ENCODE assay signal across 9 mouse cellular contexts in the genomic region with DNA sequence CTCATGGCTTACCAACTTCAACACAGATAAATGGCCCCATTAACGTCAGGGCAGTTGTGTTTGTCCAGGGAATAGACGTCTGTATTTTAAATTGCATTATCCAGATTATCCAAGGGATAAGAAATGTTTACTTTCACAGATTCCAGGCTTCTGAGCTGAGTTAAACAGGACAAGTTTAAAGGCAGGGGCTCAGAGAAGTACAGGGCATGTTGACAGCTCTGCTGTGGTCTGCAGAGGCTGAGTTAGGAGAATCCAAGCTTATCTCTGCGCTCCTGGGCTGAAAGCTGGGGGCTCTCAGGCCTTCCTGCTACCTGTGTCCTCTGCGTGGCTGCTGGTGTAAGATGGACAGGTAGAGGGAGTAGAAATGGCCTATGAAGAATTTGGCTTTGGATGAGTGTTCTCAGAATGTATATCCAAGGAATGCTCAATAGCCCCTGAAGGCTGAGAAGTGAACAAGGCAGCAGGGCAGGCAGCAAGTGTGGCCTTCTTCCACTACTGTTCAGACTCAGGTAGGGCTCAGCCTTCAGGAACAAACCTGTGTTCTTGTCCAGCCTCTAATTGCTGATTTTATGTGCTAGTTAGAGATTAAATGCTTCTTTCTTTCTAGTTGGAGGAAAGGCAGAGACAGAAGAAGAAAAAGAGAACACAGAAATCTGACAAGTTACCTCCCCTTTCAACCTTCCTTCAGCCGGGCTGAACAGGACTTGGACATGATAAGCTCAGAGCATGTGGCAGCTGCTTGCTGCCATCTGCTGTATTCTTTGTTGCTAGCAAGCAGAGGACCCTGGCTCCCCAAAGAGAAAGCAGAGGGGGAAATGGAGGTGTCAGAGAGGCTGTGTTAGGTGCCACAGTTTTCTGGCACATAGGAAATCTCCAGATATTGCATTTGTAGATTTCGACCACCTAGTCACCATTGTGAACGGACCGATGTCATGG.
DNase-seq lines count a peak whose midpoint lies in the region; ATAC-seq and TF ChIP-seq lines count a peak whose summit lies in the region.
"Had no signal": no experiment of that assay in that cellular context is flagged by ENCODE, and none has a peak within 500 bp of the region (broad histone marks: within the 10 kb centered on the region; RNA-seq: fewer than 3 reads in every experiment).

No protein-coding gene starts in this region.

- intact Hi-C loops in heart, postnatal 10 days (cut with DNase I): loop anchor here (1.0 kb wide), 1 partner anchor 404 kb away; no protein-coding TSS in a partner anchor

- TF ChIP-seq CTCF in cortical plate, adult 2 months (IDR thresholded peaks at IDR 0.05; ENCODE audit: extremely low read depth, insufficient read depth, low read length): peak; percentile 81

- no peak for TF ChIP-seq POLR2A in cortical plate, adult 2 months (IDR thresholded peaks at IDR 0.05; ENCODE audit: extremely low read depth, insufficient read depth, low read length)

- H3K36me3 ChIP-seq in heart, embryonic 11.5 days (ENCODE audit: control insufficient read depth, insufficient read depth, low read length): no peaks in the 10 kb centered on the region
- no peaks in the 10 kb centered on the region for H3K36me3 ChIP-seq in hindbrain, embryonic 15.5 days
- H3K36me3 ChIP-seq in midbrain, embryonic 10.5 days: no peaks in the 10 kb centered on the region
- H3K36me3 ChIP-seq in stomach, embryonic 15.5 days: no peaks in the 10 kb centered on the region
- H3K36me3 ChIP-seq: heart, embryonic 13.5 days had no signal

- no peak overlapping the region for H3K4me3 ChIP-seq in heart, embryonic 11.5 days (ENCODE audit: low read depth, low read length)
- no peak overlapping the region for H3K4me3 ChIP-seq in cortical plate, adult 2 months (ENCODE audit: insufficient read depth, low read length)
- no peak overlapping the region for H3K4me3 ChIP-seq in hindbrain, embryonic 15.5 days
- H3K4me3 ChIP-seq in midbrain, embryonic 10.5 days: no peak overlapping the region
- H3K4me3 ChIP-seq in stomach, embryonic 15.5 days (replicated peaks): no peak overlapping the region
- H3K4me3 ChIP-seq: heart, embryonic 13.5 days had no signal

- H3K27me3 ChIP-seq in heart, embryonic 11.5 days (ENCODE audit: control insufficient read depth, insufficient read depth, low read length): no peaks in the 10 kb centered on the region
- no peaks in the 10 kb centered on the region for H3K27me3 ChIP-seq in hindbrain, embryonic 15.5 days
- no peaks in the 10 kb centered on the region for H3K27me3 ChIP-seq in midbrain, embryonic 10.5 days (ENCODE audit: low read depth, poor library complexity, severe bottlenecking)
- H3K27me3 ChIP-seq in stomach, embryonic 15.5 days (replicated peaks): no peaks in the 10 kb centered on the region
- H3K27me3 ChIP-seq: heart, embryonic 13.5 days had no signal

- 51% methylated on average over 8 of the region's 8 CpGs for WGBS in heart, embryonic 11.5 days (ENCODE audit: insufficient replicate concordance)
- WGBS in hindbrain, embryonic 15.5 days: 77% methylated on average over 8 of the region's 8 CpGs
- 73% methylated on average over 8 of the region's 8 CpGs for WGBS in midbrain, embryonic 10.5 days
- 39% methylated on average over 8 of the region's 8 CpGs for WGBS in stomach, embryonic 15.5 days

- DNase-seq in heart, postnatal 10 days: peak; percentile 17 to 36
- peak; percentile 30 to 44 for DNase-seq in layer of hippocampus, postnatal 36 days
- peak; percentile 15 for DNase-seq in midbrain, embryonic 10.5 days (ENCODE audit: low spot score)

- no peak overlapping the region for H3K27ac ChIP-seq in heart, embryonic 11.5 days (ENCODE audit: low read depth, low read length)
- no peak overlapping the region for H3K27ac ChIP-seq in cortical plate, adult 2 months (ENCODE audit: insufficient read depth, low read length)
- no peak overlapping the region for H3K27ac ChIP-seq in hindbrain, embryonic 15.5 days (replicated peaks)
- no peak overlapping the region for H3K27ac ChIP-seq in midbrain, embryonic 10.5 days (replicated peaks)
- peak overlapping the region; percentile 26; the same call in 1 of the 2 replicates for H3K27ac ChIP-seq in stomach, embryonic 15.5 days
- H3K27ac ChIP-seq: heart, embryonic 13.5 days had no signal

- H3K4me2 ChIP-seq in heart, embryonic 11.5 days: no peak overlapping the region
- no peak overlapping the region for H3K4me2 ChIP-seq in hindbrain, embryonic 15.5 days
- no peak overlapping the region for H3K4me2 ChIP-seq in stomach, embryonic 15.5 days
- H3K4me2 ChIP-seq: heart, embryonic 13.5 days had no signal

- no peak for ATAC-seq in heart, embryonic 11.5 days (replicated peaks; ENCODE audit: insufficient number of reproducible peaks, low FRiP score, low TSS enrichment)
- ATAC-seq in hindbrain, embryonic 15.5 days (ENCODE audit: low FRiP score, low read depth): peak; percentile 81; the same call in 1 of the 2 replicates
- ATAC-seq in stomach, embryonic 15.5 days (ENCODE audit: insufficient read depth, low FRiP score, low read depth): no peak
- ATAC-seq in erythroblast, adult 5-6 weeks (replicated peaks; ENCODE audit: low FRiP score, poor library complexity, severe bottlenecking): no peak

- no peaks in the 10 kb centered on the region for H3K9me3 ChIP-seq in heart, embryonic 11.5 days (replicated peaks; ENCODE audit: control insufficient read depth, low read length)
- no peaks in the 10 kb centered on the region for H3K9me3 ChIP-seq in hindbrain, embryonic 15.5 days
- H3K9me3 ChIP-seq in midbrain, embryonic 10.5 days (replicated peaks): no peaks in the 10 kb centered on the region
- H3K9me3 ChIP-seq in stomach, embryonic 15.5 days: no peaks in the 10 kb centered on the region
- H3K9me3 ChIP-seq: heart, embryonic 13.5 days had no signal

- no peaks in the 10 kb centered on the region for H3K4me1 ChIP-seq in heart, embryonic 11.5 days (ENCODE audit: control insufficient read depth, insufficient read depth, low read length)
- no peaks in the 10 kb centered on the region for H3K4me1 ChIP-seq in cortical plate, adult 2 months (ENCODE audit: control insufficient read depth, insufficient read depth, low read length)
- H3K4me1 ChIP-seq in hindbrain, embryonic 15.5 days (replicated peaks): no peaks in the 10 kb centered on the region
- H3K4me1 ChIP-seq in midbrain, embryonic 10.5 days: no peaks in the 10 kb centered on the region
- H3K4me1 ChIP-seq in stomach, embryonic 15.5 days: no peaks in the 10 kb centered on the region
- H3K4me1 ChIP-seq: heart, embryonic 13.5 days had no signal

- H3K9ac ChIP-seq in heart, embryonic 11.5 days (ENCODE audit: low read depth, low read length): no peak overlapping the region
- no peak overlapping the region for H3K9ac ChIP-seq in hindbrain, embryonic 15.5 days
- no peak overlapping the region for H3K9ac ChIP-seq in stomach, embryonic 15.5 days
- H3K9ac ChIP-seq: heart, embryonic 13.5 days had no signal
